Mouse (Mus musculus): ENCODE results near the gene Arhgef17.

GRCm38 (mm10) chr7:100952686-100953085, 20.8 kb upstream of the Arhgef17 start:
- TF ChIP-seq CTCF (IDR thresholded peaks at IDR 0.05; ENCODE audit: insufficient read depth, low read depth, low read length): no peak
- no peak for TF ChIP-seq POLR2A (IDR thresholded peaks at IDR 0.05; ENCODE audit: insufficient read depth, low read depth, low read length)

Measured in olfactory bulb, adult 2 months (tissue).